Mouse (Mus musculus) kidney, adult 9 months (tissue): ENCODE data around the gene Serpina3j.
A peak's percentile ranks its signal among the peaks of the same experiment; 100 is the strongest.
"Not testable (repeated sequence)": the region's sequence is repeated elsewhere in the genome, so short reads cannot be mapped to it uniquely, and the experiment has no call there.

Source experiments
- DNase-seq: peaks from one replicate; pipeline ENCODE4 v3.0.0; 2022

Gene Serpina3j

GRCm38 (mm10) chr12:104314253-104314652, at the start of gene Serpina3j:
Gene Serpina3j (plus strand): TSS chr12:104314553.
- no peak for DNase-seq

GRCm38 (mm10) chr12:104266374-104266773, 48.0 kb upstream of the Serpina3j start:
- DNase-seq: no peak

- no peak for DNase-seq
These were observed 35.9 kb upstream of the Serpina3j start for GRCm38 (mm10) chr12:104278216-104279055.

GRCm38 (mm10) chr12:104279056-104279435, 35.3 kb upstream of the Serpina3j start:
- no peak for DNase-seq

DNA sequence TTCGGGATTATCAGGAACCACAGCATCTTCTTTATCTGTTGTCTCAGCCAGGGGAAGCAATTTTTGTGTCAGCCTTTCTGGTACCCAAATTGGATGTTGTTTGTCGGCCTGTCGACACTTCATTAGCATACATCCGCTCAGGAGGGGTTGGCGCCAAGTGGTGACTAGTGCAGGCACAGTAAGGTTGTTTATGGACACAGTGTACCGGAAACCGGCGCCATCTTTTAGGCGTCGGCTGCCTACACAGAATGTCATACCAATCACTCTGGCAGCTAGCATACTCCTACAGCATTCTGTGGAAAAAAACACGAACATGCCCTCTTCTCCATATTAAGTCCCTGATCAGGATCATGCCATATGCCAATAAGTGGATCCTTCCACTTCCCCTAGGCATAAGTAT, 31.0 kb upstream of the Serpina3j start:
- DNase-seq: no peak

GRCm38 (mm10) chr12:104288336-104288735, 26.0 kb upstream of the Serpina3j start:
- no peak for DNase-seq

GRCm38 (mm10) chr12:104289872-104290271, 24.5 kb upstream of the Serpina3j start:
- DNase-seq: no peak

- DNase-seq: no peak
These were observed 20.4 kb upstream of the Serpina3j start for GRCm38 (mm10) chr12:104293963-104294362.

- DNase-seq: no peak
These were observed 16.3 kb upstream of the Serpina3j start for GRCm38 (mm10) chr12:104298049-104298448.

GRCm38 (mm10) chr12:104305991-104306390, 8.4 kb upstream of the Serpina3j start:
- DNase-seq: no peak

GRCm38 (mm10) chr12:104322454-104322853, 8.1 kb downstream of the Serpina3j start:
- no peak for DNase-seq

DNA sequence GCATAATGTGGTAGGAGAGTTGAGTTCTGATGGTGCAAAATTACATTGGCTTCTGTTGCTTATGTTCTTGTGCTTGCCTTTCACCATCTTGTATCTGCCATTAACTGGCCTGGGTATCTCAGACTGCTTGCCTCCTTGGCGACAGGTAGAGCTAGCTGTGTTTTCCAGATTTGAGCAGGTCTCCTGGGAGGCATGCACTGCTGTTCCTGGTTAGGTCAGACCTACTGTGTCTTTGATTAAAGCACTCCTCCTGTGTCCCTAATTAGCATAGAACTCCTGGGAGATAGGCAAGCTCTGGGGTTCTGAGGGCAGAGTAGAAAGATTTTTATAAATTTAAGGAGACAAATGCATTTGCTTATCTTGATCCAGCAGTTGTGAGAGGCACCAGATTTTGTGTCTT, 17.3 kb downstream of the Serpina3j start:
- DNase-seq: no peak

- DNase-seq: peak; percentile 36
These were observed 22.5 kb downstream of the Serpina3j start for GRCm38 (mm10) chr12:104336873-104337272.

DNA sequence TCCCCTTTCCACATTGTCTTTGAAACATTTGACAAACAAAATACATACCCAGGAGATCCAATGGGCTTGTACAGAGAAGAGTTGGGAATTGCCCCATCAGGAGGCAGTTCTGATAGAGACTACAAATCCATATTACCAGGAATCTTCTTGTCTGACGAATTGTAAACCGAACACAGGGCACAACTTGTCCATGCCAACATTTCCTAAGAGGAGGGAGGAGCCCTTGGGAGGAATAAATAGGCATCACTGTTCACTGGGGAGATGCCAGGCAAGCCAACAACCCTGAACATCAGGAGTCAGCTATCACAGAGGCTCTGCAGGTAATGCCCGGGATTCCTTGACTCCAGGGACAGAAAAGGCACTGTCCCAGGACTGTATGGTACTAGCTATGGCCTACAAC, 23.9 kb downstream of the Serpina3j start, which contains the start of the genes Serpina3k and Serpina3m:
TSS of gene Serpina3k (plus strand) at position 261 of the 400 bp plus-strand sequence.
TSS of gene Serpina3m (plus strand) at position 261 of the 400 bp plus-strand sequence.
- not testable (repeated sequence) for DNase-seq

DNA sequence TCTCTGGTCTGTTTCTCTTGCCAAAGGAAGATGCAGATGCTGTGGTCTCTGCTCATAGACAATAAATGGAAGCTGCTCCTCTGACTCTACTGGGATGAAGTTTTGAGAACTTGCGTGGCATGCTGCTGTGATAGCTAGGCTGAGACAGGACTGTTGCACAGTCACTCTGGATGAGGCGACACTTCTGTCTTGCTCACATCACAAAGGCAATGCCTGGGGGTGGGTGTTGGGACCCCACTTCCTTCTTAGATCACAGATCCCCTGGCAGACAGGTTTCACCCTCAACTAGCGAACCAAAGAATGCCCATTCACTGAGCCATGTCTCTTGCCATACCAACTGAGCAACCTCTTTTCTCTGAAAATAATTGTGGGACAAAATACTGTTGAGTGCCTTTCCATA, 24.4 kb downstream of the Serpina3j start:
- no peak for DNase-seq

DNA sequence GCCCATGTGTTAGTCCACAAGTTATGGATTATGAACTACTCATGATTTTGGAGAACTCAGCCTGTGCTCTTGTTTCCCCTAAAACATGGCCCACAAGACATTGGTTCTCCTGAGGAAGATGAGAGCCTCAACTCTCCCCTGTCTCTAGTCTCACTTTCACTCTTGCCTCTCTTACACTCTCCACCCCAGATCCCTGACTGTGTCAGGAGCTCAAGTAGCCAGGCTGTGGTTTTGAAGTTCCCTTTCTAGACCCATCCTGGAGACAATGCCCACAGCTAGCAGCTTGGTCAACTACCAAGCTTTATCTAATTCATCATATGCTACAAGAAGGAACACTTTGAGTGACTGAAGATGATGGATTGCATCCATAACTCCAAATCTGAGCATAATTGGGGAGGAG, 28.1 kb downstream of the Serpina3j start:
- DNase-seq: not testable (repeated sequence)

DNA sequence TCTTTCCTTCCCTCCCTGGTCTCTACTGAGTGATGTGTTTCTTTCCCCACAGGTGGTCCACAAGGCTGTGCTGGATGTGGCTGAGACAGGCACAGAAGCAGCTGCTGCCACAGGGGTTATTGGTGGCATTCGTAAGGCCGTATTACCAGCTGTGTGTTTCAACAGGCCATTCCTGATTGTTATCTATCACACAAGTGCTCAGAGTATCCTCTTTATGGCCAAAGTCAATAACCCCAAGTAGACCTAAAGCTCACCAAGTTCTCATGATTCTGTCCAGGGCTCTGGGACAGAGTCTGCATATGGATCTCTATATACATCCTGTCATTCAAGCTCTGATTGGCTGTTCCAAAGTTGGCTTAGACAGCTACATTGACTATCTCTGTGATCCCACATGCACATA, 30.8 kb downstream of the Serpina3j start:
- no peak for DNase-seq

DNA sequence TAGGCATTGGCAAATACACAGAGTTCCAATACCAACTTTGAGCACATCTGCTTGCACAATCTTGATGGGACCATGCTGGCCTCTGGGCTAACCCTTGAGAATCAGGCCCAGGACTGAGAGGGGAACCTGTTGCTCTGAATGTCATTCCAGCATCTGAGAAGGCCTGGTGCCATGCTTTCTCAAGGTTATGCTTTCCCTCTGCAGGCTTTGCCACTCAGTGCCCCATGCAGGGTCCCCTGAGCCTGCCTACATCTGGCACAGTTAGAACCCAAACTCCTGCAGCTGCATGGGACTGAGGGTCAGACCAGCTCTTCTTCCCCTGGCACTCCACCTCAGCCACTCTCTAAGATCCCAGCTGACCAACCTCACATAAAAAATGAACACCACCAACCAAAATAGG, 31.4 kb downstream of the Serpina3j start:
- no peak for DNase-seq

GRCm38 (mm10) chr12:104347091-104347490, 32.7 kb downstream of the Serpina3j start:
- DNase-seq: no peak

- DNase-seq: peak; percentile 66
These were observed 37.5 kb downstream of the Serpina3j start for GRCm38 (mm10) chr12:104351812-104352211.

- no peak for DNase-seq
These were observed 41.7 kb downstream of the Serpina3j start for GRCm38 (mm10) chr12:104356006-104356405.

GRCm38 (mm10) chr12:104369986-104370385, 55.6 kb downstream of the Serpina3j start:
- no peak for DNase-seq
